Mouse (Mus musculus) liver (tissue): ENCODE measurements at regions not wholly inside any gene's neighbourhood (a gene's known extent, or its start where the extent isn't known, plus 50 kb on each side); places are given as distances from the start of the nearest gene placed in this dataset.

ENCODE experiments used
- DNase-seq: peaks from one replicate; pipeline ENCODE4 v3.0.0-alpha.2; 2020; ENCODE audit warnings: mixed read lengths

DNA sequence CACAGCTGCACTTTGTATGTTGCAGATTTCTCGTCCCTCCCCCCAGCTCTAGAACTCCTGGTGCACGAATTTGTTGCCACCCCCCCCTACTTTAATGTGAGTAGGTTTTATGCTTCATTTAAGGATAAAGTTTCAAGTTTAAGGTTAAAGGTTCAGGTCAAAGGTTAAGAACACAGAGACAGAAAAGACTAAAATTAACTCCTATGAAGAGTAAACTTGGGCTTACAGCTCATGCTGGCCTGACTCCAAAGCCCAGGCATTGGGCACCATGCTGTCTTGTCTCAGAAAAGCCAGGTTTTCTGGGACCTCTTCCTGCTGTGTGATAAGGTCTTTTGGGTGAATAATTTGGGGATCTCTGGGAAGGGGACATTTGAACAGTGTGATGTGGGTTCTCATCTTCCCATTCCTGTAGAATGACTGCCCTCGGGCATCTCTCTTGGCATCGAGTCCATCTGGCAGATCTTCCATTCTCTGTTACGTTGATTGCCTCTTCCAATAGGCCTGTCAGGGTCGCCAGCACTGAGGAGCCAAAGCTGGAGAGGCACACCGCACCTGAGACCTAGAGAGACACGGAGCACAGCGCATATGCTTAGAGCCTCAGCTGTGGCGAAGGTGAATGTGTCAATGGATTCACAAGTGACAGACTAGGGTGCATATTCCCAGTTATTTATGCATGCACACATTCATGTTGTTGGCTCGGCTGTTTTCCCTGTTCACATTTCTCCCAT, 466.1 kb downstream of the Cd83 start:
- no peak for DNase-seq

- no peak for DNase-seq
Observed at GRCm38 (mm10) chr13:44251503-44251902, 466.9 kb downstream of the Cd83 start.

- DNase-seq, result no peak
Observed at GRCm38 (mm10) chr13:44252496-44252895, 467.9 kb downstream of the Cd83 start.

DNA sequence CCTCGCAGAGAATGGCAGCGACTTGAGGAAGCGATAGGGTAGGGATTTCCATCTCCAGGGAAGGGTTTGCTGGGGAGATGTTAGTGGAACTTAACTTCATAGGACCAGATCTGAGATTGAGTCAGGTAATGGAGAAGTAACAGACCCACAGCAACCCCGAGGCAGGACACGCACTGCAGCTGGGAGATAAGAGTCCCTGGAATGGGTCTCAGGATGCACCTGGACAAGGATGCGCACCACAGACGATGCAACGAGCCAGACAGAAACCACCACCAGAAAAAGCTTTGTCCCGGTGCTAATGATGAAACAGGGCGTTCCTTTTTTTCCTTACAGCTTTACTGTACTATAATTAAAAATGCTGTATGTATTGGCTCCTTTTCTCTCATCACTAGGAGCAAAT, 470.9 kb upstream of the Jarid2 start:
- DNase-seq, result no peak

- no peak for DNase-seq
Observed at GRCm38 (mm10) chr13:44260039-44260438, 469.2 kb upstream of the Jarid2 start.

- no peak for DNase-seq
Observed at GRCm38 (mm10) chr13:44260637-44261333, 468.5 kb upstream of the Jarid2 start.

DNA sequence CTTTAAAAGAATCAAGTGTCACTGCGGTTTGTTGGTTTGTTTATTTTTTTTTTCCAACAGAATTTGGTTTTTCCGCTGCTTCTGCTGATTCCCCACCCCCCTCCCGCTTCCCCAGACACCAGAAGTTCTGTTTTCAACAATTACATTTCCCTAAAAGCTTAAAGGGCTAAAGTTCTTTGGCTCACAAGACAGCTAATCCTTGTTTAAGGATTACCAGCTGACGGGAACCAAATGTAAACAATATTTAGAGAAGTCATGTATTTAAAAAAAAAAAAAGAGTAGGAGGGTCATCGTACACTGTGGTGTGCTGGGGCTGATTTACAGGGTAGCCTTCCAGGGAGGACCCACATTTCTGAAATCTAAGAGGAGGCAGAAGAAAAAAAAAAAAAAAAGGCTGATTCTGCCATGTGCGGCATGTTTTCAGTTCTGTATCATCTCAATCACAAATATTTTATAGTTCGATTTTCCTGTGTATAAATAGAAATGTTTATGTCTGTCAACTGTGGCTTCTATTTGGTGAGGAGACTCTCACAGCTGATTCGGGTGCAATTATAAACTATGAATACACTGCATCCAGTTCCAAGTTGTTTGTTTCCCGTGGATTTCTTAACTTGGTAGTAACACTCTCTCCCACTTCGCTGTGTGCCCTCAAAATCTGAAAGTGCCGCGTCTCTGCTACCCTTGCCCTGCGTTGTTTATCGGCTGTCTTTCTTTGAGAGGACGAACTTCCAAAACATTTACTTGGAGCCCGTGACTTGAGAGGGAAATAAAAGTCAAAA, 456.3 kb upstream of the Jarid2 start:
- DNase-seq, result no peak

DNA sequence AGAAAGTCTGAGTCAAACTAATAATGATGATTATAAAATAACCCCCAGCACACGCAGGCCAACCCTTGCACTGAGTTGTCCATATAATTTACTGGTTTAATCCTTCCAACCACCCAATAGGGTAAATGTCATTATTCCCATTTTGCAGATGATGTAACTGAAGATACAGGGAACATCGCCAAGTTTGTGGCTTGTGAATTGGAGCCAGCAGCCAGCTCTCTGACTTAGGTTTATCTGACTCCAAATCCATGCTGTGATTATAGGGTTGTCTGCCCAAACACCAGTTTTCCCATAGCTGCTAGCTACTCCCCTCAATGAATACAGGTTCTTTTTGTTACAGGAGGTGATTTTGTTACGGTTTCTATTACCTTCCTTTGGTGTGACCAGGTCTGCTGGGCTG, 451.3 kb upstream of the Jarid2 start:
- DNase-seq, result no peak

- peak; percentile 8 for DNase-seq
Observed at GRCm38 (mm10) chr13:44279036-44279435, 450.2 kb upstream of the Jarid2 start.

GRCm38 (mm10) chr13:44280296-44280695, 449.0 kb upstream of the Jarid2 start:
- DNase-seq, result no peak

DNA sequence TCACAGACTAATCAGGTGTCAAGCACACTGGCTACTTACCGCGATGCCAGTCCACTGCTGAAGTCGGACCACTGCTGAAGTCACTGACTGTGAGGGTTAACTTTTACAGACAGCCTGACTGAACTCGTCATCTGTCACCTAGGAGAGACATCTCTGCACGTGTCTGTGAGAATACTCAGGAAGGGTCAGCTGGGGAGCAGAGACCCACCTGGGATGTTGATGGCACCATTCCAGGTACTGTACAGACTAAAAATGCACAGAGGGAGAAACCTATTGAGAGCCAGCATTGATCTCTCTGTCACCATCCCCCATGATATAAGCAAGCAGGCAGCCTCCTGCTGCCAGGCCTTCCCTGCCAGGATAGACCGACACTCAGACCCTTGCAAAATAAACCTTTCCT, 447.5 kb upstream of the Jarid2 start:
- no peak for DNase-seq

- no peak for DNase-seq
Observed at GRCm38 (mm10) chr13:44282306-44282705, 447.0 kb upstream of the Jarid2 start.

GRCm38 (mm10) chr13:44282731-44283571, 446.3 kb upstream of the Jarid2 start:
- DNase-seq, result no peak

DNA sequence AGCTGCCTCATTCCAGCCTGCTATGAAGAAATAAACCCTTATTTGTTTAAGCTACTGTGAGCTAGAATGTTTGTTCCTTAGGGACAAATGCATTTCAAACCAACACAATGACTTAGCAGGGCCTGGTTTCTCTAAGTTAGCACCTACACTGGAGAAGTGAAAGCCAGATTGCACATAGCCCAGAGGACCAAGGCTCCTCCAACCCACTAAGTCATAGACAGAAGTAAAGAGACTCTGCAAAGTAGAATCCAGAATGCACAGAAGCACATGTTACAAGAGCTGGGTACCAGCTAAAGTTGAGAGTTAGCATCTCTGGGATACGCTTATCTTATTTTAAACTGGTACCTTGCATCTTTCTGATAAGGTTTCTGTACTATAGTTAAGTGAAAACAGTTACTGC, 443.4 kb upstream of the Jarid2 start:
- DNase-seq, result no peak

GRCm38 (mm10) chr13:44290199-44290598, 439.1 kb upstream of the Jarid2 start:
- DNase-seq, result peak; percentile 11

DNA sequence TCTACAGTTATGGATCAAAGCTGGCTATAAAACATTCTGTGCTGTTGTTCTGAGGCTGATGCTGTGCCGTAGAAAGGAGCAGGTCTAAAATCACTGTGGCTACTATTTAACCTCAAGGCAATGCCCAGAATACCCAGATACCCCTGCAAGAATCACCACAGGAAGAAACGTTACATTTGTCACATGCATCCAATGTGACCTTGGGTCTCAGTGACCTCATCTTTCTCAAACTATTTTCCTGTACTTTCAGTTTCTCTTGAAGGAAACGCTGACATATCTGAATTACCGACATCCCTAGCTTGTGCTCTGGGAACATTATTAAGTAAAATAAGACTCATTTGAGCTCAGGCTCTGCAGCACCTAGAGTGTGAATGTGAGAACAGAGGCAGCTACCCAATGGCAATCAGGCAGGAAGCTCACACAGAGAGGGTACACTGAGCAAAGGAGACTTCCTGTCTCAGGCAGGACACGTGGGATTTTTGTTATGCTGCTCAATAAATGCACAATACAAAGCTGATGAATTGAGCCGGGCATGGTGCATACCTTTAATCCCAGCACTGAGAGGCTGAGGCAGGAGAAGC, 436.7 kb upstream of the Jarid2 start:
- DNase-seq, result no peak

DNA sequence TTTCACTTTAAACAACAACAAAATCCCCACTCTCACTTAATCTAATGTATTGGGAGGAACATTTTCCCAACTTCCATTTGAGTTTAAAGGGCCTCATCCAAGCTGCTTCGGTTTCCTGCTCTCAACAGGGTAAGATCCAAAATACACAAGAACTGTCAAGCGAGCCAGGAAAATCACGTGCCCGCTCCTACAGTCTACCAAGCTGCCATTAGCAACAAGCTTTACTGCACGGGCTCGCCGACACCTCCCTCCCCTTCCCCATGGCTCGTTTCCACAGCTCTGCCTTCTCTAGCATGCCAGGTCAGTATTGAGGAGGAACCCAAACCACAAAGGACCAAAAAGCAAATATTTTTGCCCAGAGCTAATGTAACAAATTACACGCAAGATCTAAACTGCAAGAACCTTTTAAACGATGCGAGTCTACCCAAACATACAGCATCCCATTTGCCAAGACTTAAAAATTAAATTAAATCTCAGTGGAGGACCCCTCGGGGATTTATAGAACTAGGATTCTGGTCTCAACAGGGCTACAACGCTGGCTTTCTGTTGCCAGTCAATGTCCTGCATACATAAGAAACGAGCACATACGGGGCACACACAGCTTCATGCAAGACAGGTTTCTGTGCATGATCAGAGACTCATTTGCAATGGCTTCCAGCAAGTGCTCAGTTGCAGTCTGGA, 435.4 kb upstream of the Jarid2 start:
- DNase-seq, result no peak

DNA sequence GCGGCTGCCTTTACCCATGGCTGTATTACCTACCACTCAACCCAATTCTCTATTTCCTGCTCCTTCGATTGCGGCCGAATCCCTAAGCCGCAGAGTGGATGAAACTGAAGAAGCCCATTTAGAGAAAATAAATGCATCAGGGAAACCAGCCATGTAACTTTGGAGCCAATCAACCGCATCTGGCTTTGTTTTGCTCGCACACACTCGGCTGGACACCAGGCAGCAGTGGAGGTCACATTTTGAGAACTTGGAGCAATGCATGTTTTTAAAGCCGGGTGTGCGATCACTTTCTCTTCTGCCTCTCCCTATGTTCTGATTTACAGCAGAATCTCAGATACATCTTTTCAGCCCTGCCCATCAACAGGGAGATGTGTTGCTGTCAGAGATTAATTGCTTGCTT, 433.7 kb upstream of the Jarid2 start:
- DNase-seq, result no peak

DNA sequence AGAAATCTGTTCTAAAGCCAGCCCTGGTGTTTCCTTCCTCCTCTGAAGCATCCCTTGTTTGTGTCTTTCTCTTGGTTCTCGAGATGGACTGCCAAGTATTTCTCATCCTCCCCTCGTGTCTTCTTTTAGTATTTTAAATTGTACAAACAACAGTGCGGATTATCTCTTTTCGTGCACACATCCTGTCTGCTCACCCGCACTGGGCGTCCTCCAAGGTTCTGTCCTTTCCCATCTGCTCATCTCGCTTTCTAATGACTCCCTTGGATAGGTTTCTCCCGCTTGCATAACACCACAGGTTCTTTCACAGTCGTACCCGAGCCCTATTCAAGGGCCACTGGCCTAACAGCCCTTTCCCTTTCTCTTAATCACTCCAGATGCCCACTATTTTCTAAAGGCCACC, 428.7 kb upstream of the Jarid2 start:
- DNase-seq, result no peak

- no peak for DNase-seq
Observed at GRCm38 (mm10) chr13:44301215-44301614, 428.1 kb upstream of the Jarid2 start.

- DNase-seq, result no peak
Observed at GRCm38 (mm10) chr13:44301936-44302335, 427.3 kb upstream of the Jarid2 start.
